Mouse (Mus musculus): ENCODE measurements at regions not wholly inside any gene's neighbourhood (a gene's known extent, or its start where the extent isn't known, plus 50 kb on each side); places are given as distances from the start of the nearest gene placed in this dataset.

GRCm38 (mm10) chr16:29820704-29821103, 241.6 kb downstream of the Opa1 start:
- TF ChIP-seq POLR2A (IDR thresholded peaks at IDR 0.05; ENCODE audit: borderline replicate concordance, extremely low read depth, insufficient read depth, insufficient read length, poor library complexity, severe bottlenecking), result no peak
- no peak for TF ChIP-seq CTCF (IDR thresholded peaks at IDR 0.05; ENCODE audit: borderline replicate concordance, extremely low read depth, insufficient read depth, insufficient read length)
- DNase-seq (ENCODE audit: low read depth), result no peak

GRCm38 (mm10) chr16:29822110-29822509, 242.1 kb upstream of the Hes1 start:
- TF ChIP-seq POLR2A (IDR thresholded peaks at IDR 0.05; ENCODE audit: borderline replicate concordance, extremely low read depth, insufficient read depth, insufficient read length, poor library complexity, severe bottlenecking) (no peak), CTCF (IDR thresholded peaks at IDR 0.05; ENCODE audit: borderline replicate concordance, extremely low read depth, insufficient read depth, insufficient read length) (no peak)
- no peak for DNase-seq (ENCODE audit: low read depth)

GRCm38 (mm10) chr16:29822843-29823401, 241.3 kb upstream of the Hes1 start:
- TF ChIP-seq CTCF (IDR thresholded peaks at IDR 0.05; ENCODE audit: borderline replicate concordance, extremely low read depth, insufficient read depth, insufficient read length) (no peak), POLR2A (IDR thresholded peaks at IDR 0.05; ENCODE audit: borderline replicate concordance, extremely low read depth, insufficient read depth, insufficient read length, poor library complexity, severe bottlenecking) (no peak)
- DNase-seq (ENCODE audit: low read depth), result no peak

GRCm38 (mm10) chr16:29826927-29827326, 237.3 kb upstream of the Hes1 start:
- DNase-seq (ENCODE audit: low read depth), result no peak
- no peak for TF ChIP-seq POLR2A (IDR thresholded peaks at IDR 0.05; ENCODE audit: borderline replicate concordance, extremely low read depth, insufficient read depth, insufficient read length, poor library complexity, severe bottlenecking)
- no peak for TF ChIP-seq CTCF (IDR thresholded peaks at IDR 0.05; ENCODE audit: borderline replicate concordance, extremely low read depth, insufficient read depth, insufficient read length)

- TF ChIP-seq POLR2A (IDR thresholded peaks at IDR 0.05; ENCODE audit: borderline replicate concordance, extremely low read depth, insufficient read depth, insufficient read length, poor library complexity, severe bottlenecking) (no peak), CTCF (IDR thresholded peaks at IDR 0.05; ENCODE audit: borderline replicate concordance, extremely low read depth, insufficient read depth, insufficient read length) (peak; percentile 12; the same call in 1 of the 2 replicates)
- no peak for DNase-seq (ENCODE audit: low read depth)
These were observed 236.4 kb upstream of the Hes1 start for GRCm38 (mm10) chr16:29827776-29828175.

- no peak for DNase-seq (ENCODE audit: low read depth)
These were observed 234.7 kb upstream of the Hes1 start for GRCm38 (mm10) chr16:29829457-29829856.

GRCm38 (mm10) chr16:29830101-29830500, 234.1 kb upstream of the Hes1 start:
- DNase-seq (ENCODE audit: low read depth), result no peak
- TF ChIP-seq CTCF (IDR thresholded peaks at IDR 0.05; ENCODE audit: borderline replicate concordance, extremely low read depth, insufficient read depth, insufficient read length) (no peak), POLR2A (IDR thresholded peaks at IDR 0.05; ENCODE audit: borderline replicate concordance, extremely low read depth, insufficient read depth, insufficient read length, poor library complexity, severe bottlenecking) (no peak)

More at GRCm38 (mm10) chr16:29829457-29829856, 234.7 kb upstream of the Hes1 start:
- TF ChIP-seq CTCF (IDR thresholded peaks at IDR 0.05; ENCODE audit: borderline replicate concordance, extremely low read depth, insufficient read depth, insufficient read length) (no peak), POLR2A (IDR thresholded peaks at IDR 0.05; ENCODE audit: borderline replicate concordance, extremely low read depth, insufficient read depth, insufficient read length, poor library complexity, severe bottlenecking) (no peak)

- TF ChIP-seq POLR2A (IDR thresholded peaks at IDR 0.05; ENCODE audit: borderline replicate concordance, extremely low read depth, insufficient read depth, insufficient read length, poor library complexity, severe bottlenecking), result no peak
- no peak for TF ChIP-seq CTCF (IDR thresholded peaks at IDR 0.05; ENCODE audit: borderline replicate concordance, extremely low read depth, insufficient read depth, insufficient read length)
- DNase-seq (ENCODE audit: low read depth), result peak; percentile 61
These were observed 230.9 kb upstream of the Hes1 start for GRCm38 (mm10) chr16:29833298-29833697.

- TF ChIP-seq CTCF (IDR thresholded peaks at IDR 0.05; ENCODE audit: borderline replicate concordance, extremely low read depth, insufficient read depth, insufficient read length), result no peak
- TF ChIP-seq POLR2A (IDR thresholded peaks at IDR 0.05; ENCODE audit: borderline replicate concordance, extremely low read depth, insufficient read depth, insufficient read length, poor library complexity, severe bottlenecking), result no peak
- no peak for DNase-seq (ENCODE audit: low read depth)
These were observed 230.3 kb upstream of the Hes1 start for GRCm38 (mm10) chr16:29833875-29834274.

- no peak for TF ChIP-seq POLR2A (IDR thresholded peaks at IDR 0.05; ENCODE audit: borderline replicate concordance, extremely low read depth, insufficient read depth, insufficient read length, poor library complexity, severe bottlenecking)
- no peak for TF ChIP-seq CTCF (IDR thresholded peaks at IDR 0.05; ENCODE audit: borderline replicate concordance, extremely low read depth, insufficient read depth, insufficient read length)
- no peak for DNase-seq (ENCODE audit: low read depth)
These were observed 229.5 kb upstream of the Hes1 start for GRCm38 (mm10) chr16:29834669-29835068.

- DNase-seq (ENCODE audit: low read depth), result peak; percentile 83
- TF ChIP-seq POLR2A (IDR thresholded peaks at IDR 0.05; ENCODE audit: borderline replicate concordance, extremely low read depth, insufficient read depth, insufficient read length, poor library complexity, severe bottlenecking), result no peak
- TF ChIP-seq CTCF (IDR thresholded peaks at IDR 0.05; ENCODE audit: borderline replicate concordance, extremely low read depth, insufficient read depth, insufficient read length), result no peak
These were observed 227.1 kb upstream of the Hes1 start for GRCm38 (mm10) chr16:29837025-29837629.

- TF ChIP-seq POLR2A (IDR thresholded peaks at IDR 0.05; ENCODE audit: borderline replicate concordance, extremely low read depth, insufficient read depth, insufficient read length, poor library complexity, severe bottlenecking) (no peak), CTCF (IDR thresholded peaks at IDR 0.05; ENCODE audit: borderline replicate concordance, extremely low read depth, insufficient read depth, insufficient read length) (no peak)
- DNase-seq (ENCODE audit: low read depth), result no peak
These were observed 226.3 kb upstream of the Hes1 start for GRCm38 (mm10) chr16:29837874-29838273.

Data from brain, embryonic 14.5 days (tissue).